Mouse (Mus musculus): ENCODE data around the gene Mybphl. TPM values are rescaled to one million over a fixed set of nuclear protein-coding genes. Genes with fewer than 3 reads are reported as not detected.

The Mybphl gene
- polyA plus RNA-seq, 1 experiment = 0.15 TPM

DNA sequence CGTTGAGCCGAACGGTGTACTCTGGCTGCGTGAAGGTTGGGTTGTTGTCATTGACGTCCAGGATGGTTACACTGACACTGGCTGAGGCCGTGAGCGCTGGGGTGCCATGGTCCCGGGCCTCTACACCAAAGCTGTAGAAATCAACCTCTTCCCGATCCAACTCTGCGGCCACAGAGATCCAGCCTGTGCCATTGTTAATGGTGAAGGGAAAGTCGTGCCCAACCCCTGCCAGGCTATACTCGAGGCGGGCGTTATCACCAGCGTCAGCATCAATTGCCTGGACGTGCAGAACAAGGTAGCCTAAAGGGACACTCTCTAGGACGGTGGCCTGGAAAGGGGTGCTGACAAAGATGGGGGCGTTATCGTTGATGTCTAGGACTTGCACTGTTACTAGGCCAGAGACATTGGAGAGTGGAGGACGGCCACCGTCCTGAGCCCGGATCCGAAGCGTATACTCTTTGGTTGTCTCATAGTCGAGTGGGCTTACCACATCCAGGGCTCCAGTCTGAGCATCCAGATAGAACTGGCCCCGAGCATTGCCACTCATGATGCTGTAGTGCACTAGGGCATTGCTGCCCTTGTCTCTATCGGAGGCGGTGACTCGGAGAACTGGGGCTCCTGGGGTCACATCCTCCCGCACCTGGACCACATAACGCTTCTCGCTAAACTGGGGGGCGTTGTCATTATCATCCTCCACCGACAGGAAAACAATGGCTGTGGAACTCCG lies 49.1 kb downstream of the Mybphl start:
- Histone ChIP-seq H3K27ac (ENCODE audit: insufficient read depth, low read length) (no peak overlapping the region), H3K4me1 (ENCODE audit: control insufficient read depth, insufficient read depth, insufficient read length) (peaks cover 8% of the 10 kb centered on the region), H3K36me3 (ENCODE audit: control insufficient read depth, insufficient read depth, low read length) (no peaks in the 10 kb centered on the region), H3K27me3 (ENCODE audit: control insufficient read depth, insufficient read depth, low read length) (peaks cover 3% of the 10 kb centered on the region; the same call in 1 of the 2 replicates), H3K4me3 (ENCODE audit: extremely low read depth, insufficient read depth, insufficient read length) (no peak overlapping the region)
- no peak for DNase-seq (ENCODE audit: low read depth in 1 of 2, low spot score in 2 of 2)
- TF ChIP-seq POLR2A (IDR thresholded peaks at IDR 0.05; ENCODE audit: low read depth, low read length) = no peak
- no peak for TF ChIP-seq CTCF (IDR thresholded peaks at IDR 0.05; ENCODE audit: extremely low read depth, insufficient read depth, insufficient read length, insufficient replicate concordance)
- WGBS = 95% methylated on average over 35 of the region's 35 CpGs

- TF ChIP-seq POLR2A (IDR thresholded peaks at IDR 0.05; ENCODE audit: low read depth, low read length) (no peak), CTCF (IDR thresholded peaks at IDR 0.05; ENCODE audit: extremely low read depth, insufficient read depth, insufficient read length, insufficient replicate concordance) (no peak)
- H3K36me3 ChIP-seq (ENCODE audit: control insufficient read depth, insufficient read depth, low read length) = no peaks in the 10 kb centered on the region
- peaks cover 8% of the 10 kb centered on the region for H3K4me1 ChIP-seq (ENCODE audit: control insufficient read depth, insufficient read depth, insufficient read length)
- no peak within 1 kb of the TSS for H3K27ac ChIP-seq (ENCODE audit: insufficient read depth, low read length)
- peak within 1 kb of the TSS; percentile 71 for H3K4me3 ChIP-seq (ENCODE audit: extremely low read depth, insufficient read depth, insufficient read length)
- 12% methylated on average over 65 of the region's 67 CpGs for WGBS
- peaks cover 3% of the 10 kb centered on the region; the same call in 1 of the 2 replicates for H3K27me3 ChIP-seq (ENCODE audit: control insufficient read depth, insufficient read depth, low read length)
- DNase-seq (ENCODE audit: low read depth in 1 of 2, low spot score in 2 of 2) = no peak
Measured at GRCm38 (mm10) chr3:108414857-108415830, 50.4 kb downstream of the Mybphl start, which contains the start of gene Celsr2. Gene Celsr2, minus strand, starts transcription at chr3:108415552.

- no peak overlapping the region for H3K27ac ChIP-seq (ENCODE audit: insufficient read depth, low read length)
- no peak for TF ChIP-seq POLR2A (IDR thresholded peaks at IDR 0.05; ENCODE audit: low read depth, low read length)
- TF ChIP-seq CTCF (IDR thresholded peaks at IDR 0.05; ENCODE audit: extremely low read depth, insufficient read depth, insufficient read length, insufficient replicate concordance) = no peak
- DNase-seq (ENCODE audit: low read depth in 1 of 2, low spot score in 2 of 2) = peak; percentile 38 to 76
- peaks cover 8% of the 10 kb centered on the region for H3K4me1 ChIP-seq (ENCODE audit: control insufficient read depth, insufficient read depth, insufficient read length)
- peaks cover 3% of the 10 kb centered on the region; the same call in 1 of the 2 replicates for H3K27me3 ChIP-seq (ENCODE audit: control insufficient read depth, insufficient read depth, low read length)
- under 1% methylated on average over 46 of the region's 48 CpGs for WGBS
- no peaks in the 10 kb centered on the region for H3K36me3 ChIP-seq (ENCODE audit: control insufficient read depth, insufficient read depth, low read length)
- peak overlapping the region; percentile 71 for H3K4me3 ChIP-seq (ENCODE audit: extremely low read depth, insufficient read depth, insufficient read length)
Measured at GRCm38 (mm10) chr3:108415831-108416223, 51.1 kb downstream of the Mybphl start.

- peaks cover 21% of the 10 kb centered on the region for H3K36me3 ChIP-seq (ENCODE audit: control insufficient read depth, insufficient read depth, low read length)
- H3K27me3 ChIP-seq (ENCODE audit: control insufficient read depth, insufficient read depth, low read length) = no peaks in the 10 kb centered on the region
- no peak overlapping the region for H3K4me3 ChIP-seq (ENCODE audit: extremely low read depth, insufficient read depth, insufficient read length)
- no peak for DNase-seq (ENCODE audit: low read depth in 1 of 2, low spot score in 2 of 2)
- TF ChIP-seq POLR2A (IDR thresholded peaks at IDR 0.05; ENCODE audit: low read depth, low read length) (no peak), CTCF (IDR thresholded peaks at IDR 0.05; ENCODE audit: extremely low read depth, insufficient read depth, insufficient read length, insufficient replicate concordance) (no peak)
- H3K4me1 ChIP-seq (ENCODE audit: control insufficient read depth, insufficient read depth, insufficient read length) = no peaks in the 10 kb centered on the region; the same call in 1 of the 2 replicates
- 56% methylated on average over 6 of the region's 6 CpGs for WGBS
- H3K27ac ChIP-seq (ENCODE audit: insufficient read depth, low read length) = no peak overlapping the region
Measured at GRCm38 (mm10) chr3:108423006-108423405, 58.3 kb downstream of the Mybphl start.

- TF ChIP-seq POLR2A (IDR thresholded peaks at IDR 0.05; ENCODE audit: low read depth, low read length) (no peak), CTCF (IDR thresholded peaks at IDR 0.05; ENCODE audit: extremely low read depth, insufficient read depth, insufficient read length, insufficient replicate concordance) (no peak)
- H3K36me3 ChIP-seq (ENCODE audit: control insufficient read depth, insufficient read depth, low read length) = peaks cover 31% of the 10 kb centered on the region
- H3K27me3 ChIP-seq (ENCODE audit: control insufficient read depth, insufficient read depth, low read length) = no peaks in the 10 kb centered on the region
- 43% methylated on average over 11 of the region's 11 CpGs for WGBS
- DNase-seq (ENCODE audit: low read depth in 1 of 2, low spot score in 2 of 2) = peak in 1 of 2 experiments; percentile 28
- H3K4me1 ChIP-seq (ENCODE audit: control insufficient read depth, insufficient read depth, insufficient read length) = no peaks in the 10 kb centered on the region; the same call in 1 of the 2 replicates
- H3K27ac ChIP-seq (ENCODE audit: insufficient read depth, low read length) = no peak overlapping the region
- no peak overlapping the region for H3K4me3 ChIP-seq (ENCODE audit: extremely low read depth, insufficient read depth, insufficient read length)
Measured at GRCm38 (mm10) chr3:108423844-108424801, 59.4 kb downstream of the Mybphl start.

All from spleen, adult 2 months (tissue).